Mouse (Mus musculus) G1E (cell line): ENCODE results near the gene Cic. TPM values are rescaled to one million over a fixed set of nuclear protein-coding genes. Genes with fewer than 3 reads are reported as not detected.

Source experiments
- ATAC-seq: 2 replicates; pipeline ENCODE4 v1.8.0; 2016; ENCODE audit warnings: mild to moderate bottlenecking; ENCODE audit not compliant: insufficient number of reproducible peaks, poor library complexity, low FRiP score, severe bottlenecking; ENCODE audit errors: extremely low read depth
- DNase-seq: peaks from one replicate; pipeline ENCODE4 v3.0.0; 2012; ENCODE audit warnings: low spot score
- H3K27me3 ChIP-seq: 2 replicates; pipeline ENCODE4 v1.6.1; 2012; ENCODE audit warnings: mild to moderate bottlenecking, low read length, inconsistent platforms; ENCODE audit not compliant: insufficient read depth
- H3K36me3 ChIP-seq: replicated peaks from 2 replicates; pipeline ENCODE3; 2012; ENCODE audit warnings: mild to moderate bottlenecking, inconsistent platforms
- H3K4me1 ChIP-seq: 2 replicates; pipeline ENCODE4 v1.6.1; 2012; ENCODE audit warnings: low read depth, low read length, inconsistent platforms, mixed read lengths; ENCODE audit not compliant: insufficient read depth
- H3K4me3 ChIP-seq: 2 replicates; pipeline ENCODE4 v1.5.1; 2012; ENCODE audit warnings: low read depth, mild to moderate bottlenecking, inconsistent platforms, low read length, moderate library complexity, mixed read lengths
- H3K9me3 ChIP-seq: replicated peaks from 2 replicates; pipeline ENCODE4 v1.6.1; 2012; ENCODE audit warnings: inconsistent platforms
- CTCF ChIP-seq: IDR thresholded peaks from 2 replicates; pipeline ENCODE4 v1.5.1; 2012; ENCODE audit warnings: low read depth, low read length, inconsistent platforms, mixed read lengths
- GATA1 ChIP-seq: IDR thresholded peaks from 2 replicates; pipeline ENCODE4 v1.6.1; 2012; ENCODE audit warnings: borderline replicate concordance, low read length, inconsistent platforms, mixed read lengths
- GATA2 ChIP-seq: IDR thresholded peaks from 2 replicates; pipeline ENCODE4 v1.6.1; 2012; ENCODE audit warnings: low read depth, low read length, inconsistent platforms, borderline replicate concordance
- POLR2AphosphoS5 ChIP-seq: IDR thresholded peaks from 2 replicates; pipeline ENCODE4 v1.6.1; 2012; ENCODE audit warnings: low read depth, low read length, inconsistent platforms; ENCODE audit not compliant: insufficient replicate concordance
- TAL1 ChIP-seq: conservative IDR thresholded peaks from 2 replicates; pipeline ENCODE4 v1.6.1; 2012; ENCODE audit warnings: low read depth, low read length, inconsistent platforms, mixed read lengths
- polyA plus RNA-seq: library from polyadenylated mRNA; stranded (reverse); fragments of >175 nt; gene quantifications from 2 replicates; pipeline ENCODE4 v1.2.3, GENCODE M21; 2012
- total RNA-seq, 2 experiments: library from RNA; stranded (forward) in 1 of 2; stranded (reverse) in 1 of 2; fragments of 200-1000 nt in 1 of 2; fragments of >200 nt in 1 of 2; fragmentation: Nextera tagmentation in 1 of 2; gene quantifications; 2 replicates each; pipeline ENCODE4 v1.2.3; 2014 to 2017

Gene Cic
- total and polyA plus RNA-seq, 3 experiments = 32.2 to 382 (median 160) TPM

DNA sequence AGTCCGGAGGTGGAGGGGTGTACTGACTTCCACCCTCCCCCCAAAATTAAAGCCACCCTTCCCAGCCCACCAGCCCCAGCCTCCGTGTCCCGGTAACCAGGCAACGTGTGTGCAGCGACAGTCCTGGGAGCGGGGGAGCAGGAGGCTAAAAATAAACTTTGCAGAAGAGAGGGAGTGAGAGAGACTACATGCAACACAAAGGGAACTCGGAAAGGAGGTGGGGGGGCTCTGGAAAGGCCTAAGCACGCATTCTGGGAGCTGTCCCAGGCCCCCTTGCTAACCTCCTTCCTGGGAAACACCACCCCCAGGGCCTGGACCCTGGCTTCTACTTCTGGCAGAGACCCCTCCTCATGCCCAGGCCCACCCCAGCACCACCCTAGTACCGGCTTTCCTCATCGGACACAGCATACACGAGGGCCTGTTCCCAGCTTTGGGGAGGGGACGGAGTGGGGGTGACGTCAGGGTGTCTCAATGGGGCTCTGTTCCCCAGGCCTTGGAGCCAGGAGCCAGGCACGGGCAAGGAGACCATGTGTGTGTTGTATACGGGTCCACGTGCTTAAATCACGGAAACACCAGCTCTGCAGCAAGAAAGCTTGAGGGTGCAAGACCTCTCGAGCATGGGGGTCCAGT is 19.4 kb upstream of the Cic start:
- H3K9me3 ChIP-seq = no peaks in the 10 kb centered on the region
- peaks cover 46% of the 10 kb centered on the region for H3K36me3 ChIP-seq
- ATAC-seq (no peak), DNase-seq (peak; percentile 16)
- H3K27me3 ChIP-seq = no peaks in the 10 kb centered on the region
- peaks cover 61% of the 10 kb centered on the region for H3K4me1 ChIP-seq
- TF ChIP-seq GATA1 (no peak), GATA2 (no peak), POLR2AphosphoS5 (no peak), CTCF (no peak), TAL1 (no peak)
- H3K4me3 ChIP-seq = peak overlapping the region; percentile 94; the same call in 1 of the 2 replicates

DNA sequence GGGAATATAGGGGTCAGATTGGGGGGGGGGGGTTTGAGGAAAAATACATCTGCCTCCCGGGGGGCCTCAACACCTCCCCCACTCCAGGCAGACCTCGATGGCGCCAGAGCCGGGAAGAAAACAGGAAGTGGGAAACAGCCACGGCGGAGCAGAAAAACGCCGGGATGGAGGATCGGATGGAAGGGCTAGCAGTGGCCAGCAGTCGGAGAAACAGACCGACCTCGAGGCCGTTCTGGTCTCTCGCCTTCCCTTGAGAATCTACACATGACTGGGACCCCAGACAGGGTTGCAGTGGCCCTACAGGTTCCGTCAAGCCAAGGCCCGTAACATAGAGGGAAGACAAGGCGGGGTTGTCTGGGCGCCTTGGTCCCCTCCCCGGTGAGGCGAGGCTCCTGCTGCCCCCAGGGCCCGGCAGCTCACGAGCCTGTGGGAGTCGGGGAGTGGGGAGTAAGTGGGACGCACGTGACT is 18.6 kb upstream of the Cic start:
- no peak for ATAC-seq

GRCm38 (mm10) chr7:25249314-25250140 is 18.0 kb upstream of the Cic start:
- peak overlapping the region; percentile 94 for H3K4me3 ChIP-seq
- TF ChIP-seq TAL1 = no peak
- TF ChIP-seq POLR2AphosphoS5 = no peak
- TF ChIP-seq CTCF = no peak
- no peak for TF ChIP-seq GATA2
- no peak for TF ChIP-seq GATA1
- H3K9me3 ChIP-seq = no peaks in the 10 kb centered on the region
- 0 out of 2 replicates have a peak, but pooled peaks cover 4% of the 10 kb centered on the region for H3K27me3 ChIP-seq
- H3K4me1 ChIP-seq = peaks cover 59% of the 10 kb centered on the region
- DNase-seq (peak; percentile 72), ATAC-seq (0 out of 2 replicates have a peak, but pooled peaks have one; percentile 5)
- H3K36me3 ChIP-seq = peaks cover 36% of the 10 kb centered on the region

More for the DNA sequence above, 18.6 kb upstream of the Cic start:
- Histone ChIP-seq H3K4me1 (peaks cover 61% of the 10 kb centered on the region), H3K36me3 (peaks cover 41% of the 10 kb centered on the region), H3K27me3 (no peaks in the 10 kb centered on the region), H3K9me3 (no peaks in the 10 kb centered on the region), H3K4me3 (peak overlapping the region; percentile 94)
- TF ChIP-seq GATA2 (no peak), TAL1 (no peak), POLR2AphosphoS5 (no peak), GATA1 (no peak), CTCF (no peak)
- no peak for DNase-seq

DNA sequence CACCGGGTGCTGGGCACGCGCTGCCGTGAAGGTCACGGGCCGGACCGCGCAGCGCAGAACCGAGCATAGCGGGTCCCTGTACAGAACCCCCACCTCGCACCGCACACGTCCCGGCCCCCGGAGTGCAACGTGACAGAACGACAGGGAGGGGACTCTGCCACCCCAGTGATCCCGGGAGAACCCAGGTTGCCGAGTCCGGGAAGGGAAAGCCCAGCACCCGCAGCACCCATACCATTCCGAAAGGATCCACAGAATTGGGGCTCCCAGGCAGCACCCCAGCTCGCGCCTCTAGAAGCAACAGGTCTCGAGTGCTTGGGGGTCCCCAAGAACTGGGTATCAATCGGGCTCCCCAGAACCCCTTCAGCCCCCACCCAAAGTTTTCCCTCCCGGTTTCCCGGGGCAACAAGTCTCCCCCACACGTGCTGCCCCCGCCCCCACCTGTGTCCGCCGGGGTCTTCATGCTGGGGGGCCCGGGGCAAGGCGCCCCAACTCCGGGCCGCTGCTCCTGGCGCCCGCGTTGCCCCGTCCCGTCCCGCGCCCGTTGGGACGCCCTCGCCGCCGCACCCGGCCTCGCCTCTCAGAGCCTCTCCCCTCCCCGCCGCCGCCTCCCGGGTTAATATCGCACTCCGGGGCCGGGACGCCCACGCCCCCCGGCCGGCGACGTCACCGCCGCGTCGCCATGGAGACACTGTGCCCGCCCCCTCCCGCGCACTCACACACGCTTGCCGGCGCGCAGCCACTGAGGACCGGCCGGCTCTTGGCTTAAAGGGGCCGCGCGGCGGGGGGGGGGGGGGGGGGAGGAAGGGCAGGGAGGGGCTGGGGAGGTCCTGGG is 17.1 kb upstream of the Cic start, which contains the start of gene Erf:
Erf (minus strand) TSS at position 621 of the 832 bp plus-strand sequence.
- Histone ChIP-seq H3K9me3 (no peaks in the 10 kb centered on the region), H3K4me1 (peaks cover 51% of the 10 kb centered on the region), H3K36me3 (peaks cover 27% of the 10 kb centered on the region), H3K4me3 (peak within 1 kb of the TSS; percentile 94), H3K27me3 (peaks cover 7% of the 10 kb centered on the region)
- DNase-seq = peak; percentile 90
- peak; percentile 79 for ATAC-seq
- TF ChIP-seq POLR2AphosphoS5 (no peak), TAL1 (no peak), GATA1 (no peak), CTCF (no peak), GATA2 (no peak)

DNA sequence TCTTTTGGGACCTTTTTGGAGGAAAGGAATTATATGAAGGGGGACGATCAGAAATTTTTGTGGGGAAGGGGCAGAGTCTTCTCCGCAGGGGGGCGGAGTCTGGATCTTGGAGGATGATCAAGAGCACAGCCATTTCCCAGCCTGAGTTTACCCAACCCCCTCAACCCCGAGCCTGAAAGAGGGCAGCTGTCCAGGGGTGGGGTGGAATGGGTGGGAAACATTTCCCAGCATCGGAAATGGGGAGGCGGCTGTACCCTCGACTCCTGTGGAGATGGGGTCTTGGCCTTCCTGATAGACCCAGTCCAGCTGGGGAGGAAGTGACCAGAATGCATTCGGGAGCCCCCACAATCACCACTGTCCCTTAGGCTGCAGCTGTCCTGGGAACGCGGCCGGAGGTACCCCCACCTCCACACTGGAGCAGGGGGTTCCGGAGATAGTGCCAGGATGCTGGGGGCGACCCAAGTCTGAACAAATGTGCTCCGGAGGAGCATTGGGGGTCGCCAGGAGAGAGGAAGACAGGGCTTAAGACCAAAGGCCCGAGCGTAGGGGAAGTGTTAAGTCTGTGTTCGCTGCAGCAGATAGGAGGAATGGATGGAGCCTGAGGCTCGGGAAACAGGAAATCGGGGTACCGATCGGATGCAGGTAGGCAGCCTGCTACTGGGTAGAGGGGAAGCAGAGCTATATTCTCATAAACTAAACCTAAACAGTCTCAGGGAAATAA is 16.3 kb upstream of the Cic start:
- Histone ChIP-seq H3K36me3 (peaks cover 19% of the 10 kb centered on the region), H3K4me1 (peaks cover 42% of the 10 kb centered on the region), H3K4me3 (peak overlapping the region; percentile 94; the same call in 1 of the 2 replicates)

More for the DNA sequence above, 16.3 kb upstream of the Cic start:
- TF ChIP-seq CTCF = no peak
- TF ChIP-seq POLR2AphosphoS5 = no peak
- no peak for TF ChIP-seq GATA1
- no peak for TF ChIP-seq TAL1
- no peak for TF ChIP-seq GATA2
- no peak for ATAC-seq
- no peak for DNase-seq
- Histone ChIP-seq H3K27me3 (peaks cover 12% of the 10 kb centered on the region), H3K9me3 (no peaks in the 10 kb centered on the region)
